Mouse (Mus musculus) kidney, embryonic 15.5 days (tissue): ENCODE measurements at regions not wholly inside any gene's neighbourhood (a gene's known extent, or its start where the extent isn't known, plus 50 kb on each side); places are given as distances from the start of the nearest gene placed in this dataset.

ENCODE experiments used
- ATAC-seq: fragments of 200-750 bp; cut with Nextera tagmentation; replicated peaks from 2 replicates; pipeline ENCODE4 v1.8.0; 2017; ENCODE audit warnings: moderate TSS enrichment; ENCODE audit not compliant: low FRiP score
- H3K27ac ChIP-seq: fragments of 300-500 bp; sonication (generic); 2 replicates; pipeline ENCODE4 v1.5.1; 2015; ENCODE audit warnings: mild to moderate bottlenecking, inconsistent platforms
- H3K27me3 ChIP-seq: fragments of 300-500 bp; sonication (generic); 2 replicates; pipeline ENCODE4 v1.6.1; 2015; ENCODE audit warnings: inconsistent platforms
- H3K36me3 ChIP-seq: fragments of 300-500 bp; sonication (generic); 2 replicates; pipeline ENCODE4 v1.6.1; 2015; ENCODE audit warnings: inconsistent platforms
- H3K4me1 ChIP-seq: fragments of 300-500 bp; sonication (generic); 2 replicates; pipeline ENCODE4 v1.6.1; 2015; ENCODE audit warnings: inconsistent platforms
- H3K4me2 ChIP-seq: fragments of 300-500 bp; sonication (generic); 2 replicates; pipeline ENCODE4 v1.6.1; 2015; ENCODE audit warnings: moderate library complexity, mild to moderate bottlenecking, inconsistent platforms
- H3K4me3 ChIP-seq: fragments of 300-500 bp; sonication (generic); replicated peaks from 2 replicates; pipeline ENCODE4 v1.5.1; 2015; ENCODE audit warnings: mild to moderate bottlenecking, inconsistent platforms
- H3K9ac ChIP-seq: fragments of 300-500 bp; sonication (generic); 2 replicates; pipeline ENCODE4 v1.6.1; 2015; ENCODE audit warnings: mild to moderate bottlenecking, inconsistent platforms
- H3K9me3 ChIP-seq: fragments of 300-500 bp; sonication (generic); replicated peaks from 2 replicates; pipeline ENCODE4 v1.6.1; 2016; ENCODE audit warnings: inconsistent platforms
- WGBS: fragments of 180-500 bp; shearing (Covaris S2); methylation state at CpG from one replicate; pipeline ENCODE4 v1.1.7; 2015; ENCODE audit warnings: mixed read lengths; 5-methylcytosine and 5-hydroxymethylcytosine counted together

DNA sequence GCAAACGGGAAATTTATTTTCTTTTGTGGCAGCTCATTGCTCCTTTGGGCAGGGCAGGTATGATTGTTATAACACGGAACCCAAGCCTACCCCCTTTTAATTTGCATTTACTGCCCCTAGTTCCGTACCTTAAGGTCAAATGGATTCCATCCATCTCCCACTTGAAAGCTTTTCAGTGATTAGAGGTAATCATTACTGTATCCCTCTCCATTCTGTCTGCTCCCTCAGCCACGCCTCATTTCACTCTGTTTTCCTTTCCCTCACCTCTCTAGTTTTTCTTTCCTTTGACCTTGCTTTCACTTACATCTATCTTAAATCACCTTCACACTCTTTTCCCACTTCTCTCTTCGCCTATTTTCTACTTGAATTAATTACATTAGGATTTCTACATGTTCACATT is 481.2 kb upstream of the Pdzrn3 start:
- Histone ChIP-seq H3K9me3 (no peaks in the 10 kb centered on the region), H3K9ac (no peak overlapping the region), H3K27ac (no peak overlapping the region), H3K4me1 (peaks cover 10% of the 10 kb centered on the region; the same call in 1 of the 2 replicates), H3K4me2 (no peak overlapping the region), H3K27me3 (0 out of 2 replicates have a peak, but pooled peaks cover 8% of the 10 kb centered on the region), H3K4me3 (no peak overlapping the region), H3K36me3 (no peaks in the 10 kb centered on the region)
- WGBS: 11% methylated on average over 5 of the region's 5 CpGs
- peak; percentile 96 for ATAC-seq

DNA sequence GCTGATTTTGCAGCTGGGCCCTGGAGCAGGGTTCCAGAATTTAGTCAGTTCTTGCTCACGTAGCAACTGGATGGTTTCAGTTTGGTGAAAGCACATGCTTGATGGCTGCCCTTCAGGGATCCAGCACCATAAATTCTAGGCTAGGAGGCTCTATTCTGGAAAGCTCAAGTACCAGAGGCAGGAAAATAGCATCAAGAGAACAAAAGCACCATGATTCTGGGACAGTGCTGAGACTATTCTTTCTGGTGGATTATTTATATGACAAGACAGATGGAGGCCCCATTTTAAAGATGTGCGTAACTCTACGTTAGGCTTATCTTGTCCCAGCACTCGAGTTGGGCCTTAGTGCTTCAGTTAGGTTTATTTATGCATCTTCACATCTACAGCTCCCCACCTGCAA is 463.0 kb upstream of the Pdzrn3 start:
- no peaks in the 10 kb centered on the region for H3K36me3 ChIP-seq
- H3K9ac ChIP-seq: no peak overlapping the region
- no peaks in the 10 kb centered on the region for H3K27me3 ChIP-seq
- 85% methylated on average over 4 of the region's 4 CpGs for WGBS
- ATAC-seq: no peak
- no peak overlapping the region for H3K4me2 ChIP-seq
- H3K4me1 ChIP-seq: no peaks in the 10 kb centered on the region
- H3K9me3 ChIP-seq: no peaks in the 10 kb centered on the region
- no peak overlapping the region for H3K4me3 ChIP-seq
- H3K27ac ChIP-seq: no peak overlapping the region

DNA sequence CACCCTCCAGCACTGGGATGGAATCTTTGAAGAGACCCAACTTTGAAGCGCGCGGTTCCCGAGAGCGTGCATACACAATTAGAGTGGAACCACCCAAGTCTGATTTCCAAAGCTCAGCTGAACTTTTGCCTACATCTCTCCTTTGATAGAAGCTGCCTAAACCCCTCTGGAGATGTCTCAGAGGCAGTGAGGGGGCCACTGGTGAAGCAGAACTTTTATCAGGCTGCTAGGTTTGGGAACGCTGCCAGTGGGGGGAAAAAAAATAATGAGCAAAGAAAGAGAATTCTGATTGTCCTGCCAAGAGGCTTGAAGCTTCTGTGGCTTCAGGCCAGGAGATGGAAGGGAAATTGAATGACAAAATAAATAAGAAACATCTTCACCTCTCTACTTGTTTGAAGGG is 459.9 kb upstream of the Pdzrn3 start:
- no peak overlapping the region for H3K4me3 ChIP-seq
- no peak overlapping the region for H3K9ac ChIP-seq
- no peak overlapping the region for H3K4me2 ChIP-seq
- 87% methylated on average over 6 of the region's 6 CpGs for WGBS
- no peak overlapping the region for H3K27ac ChIP-seq
- H3K9me3 ChIP-seq: no peaks in the 10 kb centered on the region
- no peak for ATAC-seq
- H3K4me1 ChIP-seq: no peaks in the 10 kb centered on the region
- H3K27me3 ChIP-seq: no peaks in the 10 kb centered on the region
- H3K36me3 ChIP-seq: no peaks in the 10 kb centered on the region

DNA sequence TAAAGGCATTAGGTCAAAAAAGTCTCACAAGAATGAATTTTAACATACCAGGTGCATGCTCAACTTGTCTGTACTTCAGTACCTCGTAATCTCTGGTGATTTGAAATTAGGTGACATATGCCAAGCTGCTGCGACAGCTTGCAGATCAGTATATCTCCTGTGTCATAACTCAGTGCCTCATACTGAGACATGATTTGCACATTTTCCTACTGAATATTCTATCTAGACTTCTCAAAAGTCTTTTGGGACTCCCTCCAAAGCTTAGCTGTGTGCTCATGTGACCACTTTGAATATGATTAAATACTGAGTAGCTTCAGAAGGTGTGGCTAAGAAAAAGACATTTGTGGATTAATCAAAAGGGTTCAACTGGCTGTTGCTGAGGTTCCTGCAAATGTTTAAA is 416.3 kb upstream of the Pdzrn3 start:
- H3K36me3 ChIP-seq: no peaks in the 10 kb centered on the region
- H3K27ac ChIP-seq: no peak overlapping the region
- ATAC-seq: no peak
- no peaks in the 10 kb centered on the region for H3K4me1 ChIP-seq
- H3K4me3 ChIP-seq: no peak overlapping the region
- H3K4me2 ChIP-seq: no peak overlapping the region
- H3K27me3 ChIP-seq: no peaks in the 10 kb centered on the region
- no peaks in the 10 kb centered on the region for H3K9me3 ChIP-seq
- no peak overlapping the region for H3K9ac ChIP-seq
- WGBS: 72% methylated on average over 2 of the region's 2 CpGs

DNA sequence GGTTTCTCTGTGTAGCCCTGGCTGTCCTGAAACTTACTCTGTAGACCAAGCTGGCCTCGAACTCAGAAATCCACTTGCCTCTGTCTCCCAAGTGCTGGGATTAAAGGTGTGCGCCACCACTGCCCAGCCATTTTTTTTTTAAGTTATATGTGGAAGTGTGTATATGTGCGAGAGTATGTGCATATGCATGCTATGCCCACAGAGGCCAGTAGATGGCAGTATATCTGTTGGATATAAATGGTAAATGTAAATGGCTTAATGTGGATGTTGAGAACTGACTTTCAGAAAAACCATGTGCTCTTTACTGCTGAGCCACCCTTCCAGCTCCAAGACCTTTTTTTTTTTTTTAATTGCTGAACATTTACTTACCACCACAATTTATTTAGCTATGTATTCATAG is 400.2 kb upstream of the Pdzrn3 start:
- Histone ChIP-seq H3K9ac (no peak overlapping the region), H3K36me3 (no peaks in the 10 kb centered on the region), H3K27me3 (no peaks in the 10 kb centered on the region), H3K4me2 (no peak overlapping the region), H3K9me3 (no peaks in the 10 kb centered on the region), H3K4me3 (no peak overlapping the region), H3K27ac (no peak overlapping the region), H3K4me1 (no peaks in the 10 kb centered on the region)
- no peak for ATAC-seq
- 90% methylated on average over 3 of the region's 3 CpGs for WGBS

DNA sequence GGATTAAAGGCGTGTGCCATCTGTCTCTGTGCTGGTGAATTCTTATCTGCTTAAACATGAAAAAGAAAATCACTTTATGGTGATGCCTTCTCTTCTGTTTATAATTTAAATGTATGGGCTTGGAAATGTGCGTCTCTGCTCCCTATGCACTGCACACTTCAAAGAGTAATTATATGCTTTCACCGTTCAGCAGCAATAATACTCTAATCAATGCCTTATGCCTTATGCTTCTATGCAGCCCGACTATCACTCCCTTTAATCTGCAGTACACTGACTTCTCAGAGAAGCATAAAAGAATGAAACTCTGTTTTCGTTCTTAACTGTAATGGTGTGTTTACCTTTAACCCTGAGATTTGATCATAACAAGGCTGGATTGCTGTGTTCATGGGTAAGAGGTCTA is 395.5 kb upstream of the Pdzrn3 start:
- no peaks in the 10 kb centered on the region for H3K27me3 ChIP-seq
- no peak overlapping the region for H3K4me3 ChIP-seq
- no peaks in the 10 kb centered on the region for H3K4me1 ChIP-seq
- WGBS: 73% methylated on average over 5 of the region's 5 CpGs
- H3K9me3 ChIP-seq: no peaks in the 10 kb centered on the region
- no peak overlapping the region for H3K27ac ChIP-seq
- no peak overlapping the region for H3K9ac ChIP-seq
- no peak overlapping the region for H3K4me2 ChIP-seq
- H3K36me3 ChIP-seq: no peaks in the 10 kb centered on the region
- ATAC-seq: no peak

DNA sequence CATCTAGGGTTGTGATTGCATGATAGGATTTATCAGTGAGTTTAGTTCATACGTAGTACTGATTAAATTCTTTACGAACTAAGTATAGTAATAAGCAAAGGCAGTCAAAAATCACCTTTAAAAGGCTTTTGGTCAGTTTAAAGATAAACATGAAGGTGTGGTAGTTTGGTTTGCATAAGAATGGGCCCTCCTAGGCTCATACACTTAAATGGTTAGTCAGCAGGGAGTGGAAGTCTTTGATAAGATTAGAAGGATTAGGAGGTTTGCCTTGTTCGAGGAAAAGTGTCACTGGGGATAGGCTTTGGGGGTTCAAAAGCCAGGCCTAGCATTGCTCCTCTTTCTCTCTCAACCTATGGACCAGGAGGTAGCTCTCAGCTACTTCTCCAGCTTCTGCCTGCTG is 357.4 kb upstream of the Pdzrn3 start:
- Histone ChIP-seq H3K27ac (no peak overlapping the region), H3K4me3 (no peak overlapping the region), H3K4me1 (no peaks in the 10 kb centered on the region), H3K36me3 (no peaks in the 10 kb centered on the region), H3K4me2 (no peak overlapping the region), H3K27me3 (no peaks in the 10 kb centered on the region), H3K9ac (no peak overlapping the region), H3K9me3 (no peaks in the 10 kb centered on the region)
- WGBS: 67% methylated on average over 3 of the region's 3 CpGs
- ATAC-seq: no peak

DNA sequence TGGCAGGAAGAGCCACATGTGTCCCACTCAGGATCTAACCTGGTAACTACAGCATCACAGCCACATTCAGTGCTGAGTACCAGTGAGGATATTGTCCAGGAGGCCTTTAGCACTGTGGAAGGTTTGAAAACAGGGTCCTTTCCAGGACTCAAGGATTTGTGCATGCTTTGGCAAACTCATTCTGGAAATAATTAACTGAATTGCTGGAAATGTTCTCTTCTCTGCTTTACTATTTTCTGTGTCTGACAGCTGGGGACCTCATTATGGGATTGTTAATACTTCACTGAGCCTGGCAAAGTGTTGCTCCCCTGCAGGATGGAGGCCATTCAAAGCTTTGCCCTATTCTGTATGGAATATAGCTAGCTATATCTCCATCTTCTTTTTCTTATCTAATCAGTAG is 342.8 kb upstream of the Pdzrn3 start:
- Histone ChIP-seq H3K4me1 (no peaks in the 10 kb centered on the region), H3K9ac (no peak overlapping the region), H3K4me3 (no peak overlapping the region), H3K9me3 (no peaks in the 10 kb centered on the region), H3K4me2 (no peak overlapping the region), H3K27me3 (no peaks in the 10 kb centered on the region), H3K36me3 (no peaks in the 10 kb centered on the region), H3K27ac (no peak overlapping the region)
- peak; percentile 73 for ATAC-seq

DNA sequence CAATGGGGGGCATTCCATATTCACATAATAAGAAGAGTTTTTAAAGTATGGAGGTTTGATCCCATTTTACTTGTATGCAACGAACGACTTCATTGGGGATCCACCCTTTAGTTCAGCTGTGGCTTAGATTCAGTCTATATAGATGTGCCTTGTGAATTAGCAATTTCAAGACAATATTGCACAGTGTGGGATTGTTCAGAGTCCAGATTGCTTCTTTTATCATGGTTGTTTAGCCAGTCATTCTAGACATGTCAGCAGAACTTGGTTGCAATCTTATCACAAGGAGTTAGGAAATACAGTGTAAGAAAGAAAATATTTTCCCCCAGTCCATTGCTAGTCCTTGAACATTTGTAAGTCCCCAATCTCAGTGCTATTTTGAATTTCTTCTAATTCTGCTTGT is 312.0 kb upstream of the Pdzrn3 start:
- Histone ChIP-seq H3K4me3 (no peak overlapping the region), H3K9ac (no peak overlapping the region), H3K36me3 (no peaks in the 10 kb centered on the region), H3K4me1 (no peaks in the 10 kb centered on the region), H3K4me2 (no peak overlapping the region), H3K27ac (no peak overlapping the region), H3K27me3 (no peaks in the 10 kb centered on the region), H3K9me3 (no peaks in the 10 kb centered on the region)
- WGBS: 88% methylated on average over 2 of the region's 2 CpGs
- no peak for ATAC-seq

DNA sequence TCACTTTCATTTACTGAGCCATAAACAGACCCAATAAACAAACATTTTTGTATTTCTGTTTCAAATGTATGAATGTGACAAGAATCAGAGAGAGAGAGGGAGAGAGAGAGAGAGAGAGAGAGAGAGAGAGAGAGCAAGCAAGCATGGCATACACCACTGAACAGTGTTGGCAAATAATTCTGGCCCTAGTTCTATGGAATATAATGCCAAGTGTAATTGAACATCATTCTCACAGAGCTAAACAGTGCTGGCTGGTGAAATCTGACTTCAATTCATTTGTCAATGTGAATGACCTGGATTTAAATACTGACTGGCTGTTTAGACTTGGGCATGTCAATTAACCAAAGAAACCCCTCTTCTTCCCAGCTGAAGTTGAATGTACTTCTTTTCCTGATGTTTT is 308.9 kb upstream of the Pdzrn3 start:
- Histone ChIP-seq H3K4me1 (no peaks in the 10 kb centered on the region), H3K27ac (no peak overlapping the region), H3K36me3 (no peaks in the 10 kb centered on the region), H3K9ac (no peak overlapping the region), H3K4me3 (no peak overlapping the region), H3K27me3 (no peaks in the 10 kb centered on the region), H3K4me2 (no peak overlapping the region), H3K9me3 (no peaks in the 10 kb centered on the region)
- ATAC-seq: no peak

DNA sequence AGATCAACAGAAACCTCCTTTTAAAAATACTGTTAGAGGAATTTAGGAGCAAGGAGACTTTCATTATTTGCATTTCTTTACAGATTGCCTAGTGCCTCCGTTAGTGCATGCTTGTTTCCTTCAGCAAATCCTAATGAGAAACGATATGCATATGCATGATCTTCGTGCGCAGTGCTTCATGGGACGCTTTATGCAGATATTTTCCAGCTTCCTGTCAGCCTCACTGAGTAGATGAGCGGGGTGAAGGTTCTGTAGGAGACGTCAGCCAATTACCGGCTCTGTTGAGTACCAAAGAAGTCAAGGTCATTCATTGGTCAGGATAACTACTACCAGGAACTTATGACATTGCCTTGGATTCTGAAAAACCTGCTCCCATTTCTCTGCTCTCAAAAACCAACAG is 308.0 kb upstream of the Pdzrn3 start:
- no peak overlapping the region for H3K4me2 ChIP-seq
- no peak for ATAC-seq
- H3K36me3 ChIP-seq: no peaks in the 10 kb centered on the region
- H3K4me1 ChIP-seq: no peaks in the 10 kb centered on the region
- WGBS: 75% methylated on average over 8 of the region's 8 CpGs
- no peak overlapping the region for H3K4me3 ChIP-seq
- H3K9me3 ChIP-seq: no peaks in the 10 kb centered on the region
- no peak overlapping the region for H3K9ac ChIP-seq
- H3K27me3 ChIP-seq: no peaks in the 10 kb centered on the region
- no peak overlapping the region for H3K27ac ChIP-seq

DNA sequence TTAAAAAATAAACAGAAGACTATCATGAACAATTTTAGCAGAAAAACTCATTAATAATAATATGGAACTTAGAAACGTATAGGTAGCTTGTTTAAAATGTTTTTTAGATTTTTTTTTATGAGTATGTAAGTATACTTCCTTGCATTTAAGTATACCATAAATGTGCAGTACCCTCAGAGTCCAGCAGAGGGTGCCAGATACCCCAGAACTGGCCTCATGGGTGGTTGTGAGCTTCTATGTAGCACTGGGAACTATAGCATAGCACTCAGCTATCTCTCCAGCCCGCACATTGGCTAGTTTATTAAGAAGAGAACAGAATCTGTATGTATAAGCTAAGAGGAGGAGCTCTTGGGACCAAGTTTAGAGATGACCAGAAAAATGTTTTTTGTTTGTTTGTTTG is 306.7 kb upstream of the Pdzrn3 start:
- Histone ChIP-seq H3K4me2 (no peak overlapping the region), H3K4me3 (no peak overlapping the region), H3K4me1 (no peaks in the 10 kb centered on the region), H3K36me3 (no peaks in the 10 kb centered on the region), H3K27ac (no peak overlapping the region), H3K27me3 (no peaks in the 10 kb centered on the region), H3K9ac (no peak overlapping the region), H3K9me3 (no peaks in the 10 kb centered on the region)
- 78% methylated on average over 2 of the region's 2 CpGs for WGBS
- ATAC-seq: no peak

DNA sequence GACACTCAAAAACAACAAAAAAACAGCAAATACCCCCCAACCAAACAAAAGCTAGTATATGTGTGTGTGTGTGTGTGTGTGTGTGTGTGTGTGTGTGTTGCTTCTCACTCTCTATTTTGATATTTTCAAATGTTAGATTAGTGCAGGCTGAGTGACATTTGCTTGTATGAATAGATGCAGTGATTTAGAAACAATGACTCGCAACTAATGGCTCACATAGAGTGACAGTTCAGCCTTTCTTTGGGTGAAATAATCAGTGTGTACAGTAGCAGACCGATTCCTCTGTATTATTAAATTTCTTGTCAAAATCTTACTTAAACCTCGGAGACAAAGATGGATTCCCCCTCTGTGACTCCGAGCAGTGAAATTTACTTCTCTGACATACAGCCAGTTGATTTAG is 297.1 kb upstream of the Pdzrn3 start:
- Histone ChIP-seq H3K9me3 (no peaks in the 10 kb centered on the region), H3K4me1 (no peaks in the 10 kb centered on the region), H3K27ac (no peak overlapping the region), H3K27me3 (no peaks in the 10 kb centered on the region), H3K36me3 (no peaks in the 10 kb centered on the region), H3K9ac (no peak overlapping the region), H3K4me2 (no peak overlapping the region), H3K4me3 (no peak overlapping the region)
- 53% methylated on average over 4 of the region's 4 CpGs for WGBS
- ATAC-seq: no peak
